Mouse (Mus musculus): ENCODE data around the gene Sf3b5. TPM values are rescaled to one million over a fixed set of nuclear protein-coding genes. Genes with fewer than 3 reads are reported as not detected.
"Not testable (repeated sequence)": the region's sequence is repeated elsewhere in the genome, so short reads cannot be mapped to it uniquely, and the experiment has no call there.

The Sf3b5 gene
- total and polyA plus RNA-seq, 2 experiments from 2014 or later: 23.2 to 30.1 TPM

- no peak for DNase-seq (ENCODE audit: low spot score)
- ATAC-seq (ENCODE audit: insufficient read depth, low read depth): no peak
Measured at GRCm38 (mm10) chr10:13019026-13019425, 13.9 kb downstream of the Sf3b5 start.

GRCm38 (mm10) chr10:13022103-13022502, 17.0 kb downstream of the Sf3b5 start:
- Histone ChIP-seq H3K36me3 (replicated peaks; ENCODE audit: control insufficient read depth, insufficient read depth, low read length) (no peaks in the 10 kb centered on the region), H3K4me2 (ENCODE audit: low read depth, low read length) (no peak overlapping the region), H3K9me3 (replicated peaks; ENCODE audit: control insufficient read depth, low read length) (no peaks in the 10 kb centered on the region), H3K27ac (ENCODE audit: low read depth) (no peak overlapping the region), H3K27me3 (ENCODE audit: control insufficient read depth, insufficient read depth, low read length) (no peaks in the 10 kb centered on the region), H3K9ac (replicated peaks; ENCODE audit: low read depth, low read length) (no peak overlapping the region), H3K4me1 (ENCODE audit: control insufficient read depth, insufficient read depth) (no peaks in the 10 kb centered on the region), H3K4me3 (ENCODE audit: low read depth, low read length) (no peak overlapping the region)
- no peak for ATAC-seq (ENCODE audit: insufficient read depth, low read depth)
- WGBS: 79% methylated on average over 4 of the region's 4 CpGs
- no peak for DNase-seq (ENCODE audit: low spot score)
- TF ChIP-seq CTCF (IDR thresholded peaks at IDR 0.05; ENCODE audit: low read depth) (no peak), EP300 (IDR thresholded peaks at IDR 0.05; ENCODE audit: low read depth) (no peak)

More at GRCm38 (mm10) chr10:13019026-13019425, 13.9 kb downstream of the Sf3b5 start:
- 70% methylated on average over 5 of the region's 5 CpGs for WGBS
- no peaks in the 10 kb centered on the region for H3K27me3 ChIP-seq (ENCODE audit: control insufficient read depth, insufficient read depth, low read length)
- no peaks in the 10 kb centered on the region for H3K9me3 ChIP-seq (replicated peaks; ENCODE audit: control insufficient read depth, low read length)
- H3K27ac ChIP-seq (ENCODE audit: low read depth): no peak overlapping the region
- H3K4me1 ChIP-seq (ENCODE audit: control insufficient read depth, insufficient read depth): no peaks in the 10 kb centered on the region
- TF ChIP-seq EP300 (IDR thresholded peaks at IDR 0.05; ENCODE audit: low read depth) (no peak), CTCF (IDR thresholded peaks at IDR 0.05; ENCODE audit: low read depth) (no peak)
- no peak overlapping the region for H3K4me3 ChIP-seq (ENCODE audit: low read depth, low read length)
- H3K9ac ChIP-seq (replicated peaks; ENCODE audit: low read depth, low read length): no peak overlapping the region
- H3K4me2 ChIP-seq (ENCODE audit: low read depth, low read length): no peak overlapping the region
- H3K36me3 ChIP-seq (replicated peaks; ENCODE audit: control insufficient read depth, insufficient read depth, low read length): no peaks in the 10 kb centered on the region

- DNase-seq (ENCODE audit: low spot score): not testable (repeated sequence)
- WGBS: 69% methylated on average over 3 of the region's 3 CpGs
Measured at GRCm38 (mm10) chr10:13023985-13024384, 18.8 kb downstream of the Sf3b5 start.

GRCm38 (mm10) chr10:13027702-13028101, 22.6 kb downstream of the Sf3b5 start:
- no peak overlapping the region for H3K4me3 ChIP-seq (ENCODE audit: low read depth, low read length)

More at GRCm38 (mm10) chr10:13023985-13024384, 18.8 kb downstream of the Sf3b5 start:
- not testable (repeated sequence) for H3K27me3 ChIP-seq (ENCODE audit: control insufficient read depth, insufficient read depth, low read length); ATAC-seq (ENCODE audit: insufficient read depth, low read depth); H3K4me1 ChIP-seq (ENCODE audit: control insufficient read depth, insufficient read depth); H3K27ac ChIP-seq (ENCODE audit: low read depth); H3K4me3 ChIP-seq (ENCODE audit: low read depth, low read length); H3K9me3 ChIP-seq (replicated peaks; ENCODE audit: control insufficient read depth, low read length); H3K9ac ChIP-seq (replicated peaks; ENCODE audit: low read depth, low read length); H3K36me3 ChIP-seq (replicated peaks; ENCODE audit: control insufficient read depth, insufficient read depth, low read length); H3K4me2 ChIP-seq (ENCODE audit: low read depth, low read length)

GRCm38 (mm10) chr10:13028215-13028614, 23.1 kb downstream of the Sf3b5 start:
- H3K27ac ChIP-seq (ENCODE audit: low read depth): no peak overlapping the region
- no peaks in the 10 kb centered on the region for H3K36me3 ChIP-seq (replicated peaks; ENCODE audit: control insufficient read depth, insufficient read depth, low read length)
- ATAC-seq (ENCODE audit: insufficient read depth, low read depth) (no peak), DNase-seq (ENCODE audit: low spot score) (no peak)
- WGBS: 82% methylated on average over 1 of the region's 1 CpGs
- no peak overlapping the region for H3K4me2 ChIP-seq (ENCODE audit: low read depth, low read length)
- H3K9ac ChIP-seq (replicated peaks; ENCODE audit: low read depth, low read length): no peak overlapping the region
- no peak overlapping the region for H3K4me3 ChIP-seq (ENCODE audit: low read depth, low read length)
- H3K9me3 ChIP-seq (replicated peaks; ENCODE audit: control insufficient read depth, low read length): no peaks in the 10 kb centered on the region
- TF ChIP-seq EP300 (IDR thresholded peaks at IDR 0.05; ENCODE audit: low read depth) (no peak), CTCF (IDR thresholded peaks at IDR 0.05; ENCODE audit: low read depth) (no peak)
- H3K27me3 ChIP-seq (ENCODE audit: control insufficient read depth, insufficient read depth, low read length): no peaks in the 10 kb centered on the region
- H3K4me1 ChIP-seq (ENCODE audit: control insufficient read depth, insufficient read depth): no peaks in the 10 kb centered on the region

More at GRCm38 (mm10) chr10:13027702-13028101, 22.6 kb downstream of the Sf3b5 start:
- H3K4me2 ChIP-seq (ENCODE audit: low read depth, low read length): no peak overlapping the region
- DNase-seq (ENCODE audit: low spot score) (no peak), ATAC-seq (ENCODE audit: insufficient read depth, low read depth) (no peak)
- no peak for TF ChIP-seq CTCF (IDR thresholded peaks at IDR 0.05; ENCODE audit: low read depth)
- TF ChIP-seq EP300 (IDR thresholded peaks at IDR 0.05; ENCODE audit: low read depth): no peak
- no peaks in the 10 kb centered on the region for H3K36me3 ChIP-seq (replicated peaks; ENCODE audit: control insufficient read depth, insufficient read depth, low read length)
- H3K9ac ChIP-seq (replicated peaks; ENCODE audit: low read depth, low read length): no peak overlapping the region
- H3K27ac ChIP-seq (ENCODE audit: low read depth): no peak overlapping the region
- WGBS: 77% methylated on average over 5 of the region's 5 CpGs
- no peaks in the 10 kb centered on the region for H3K9me3 ChIP-seq (replicated peaks; ENCODE audit: control insufficient read depth, low read length)
- H3K4me1 ChIP-seq (ENCODE audit: control insufficient read depth, insufficient read depth): no peaks in the 10 kb centered on the region
- no peaks in the 10 kb centered on the region for H3K27me3 ChIP-seq (ENCODE audit: control insufficient read depth, insufficient read depth, low read length)

GRCm38 (mm10) chr10:13029416-13029815, 24.3 kb downstream of the Sf3b5 start:
- Histone ChIP-seq H3K4me1 (ENCODE audit: control insufficient read depth, insufficient read depth) (no peaks in the 10 kb centered on the region), H3K9ac (replicated peaks; ENCODE audit: low read depth, low read length) (no peak overlapping the region), H3K9me3 (replicated peaks; ENCODE audit: control insufficient read depth, low read length) (no peaks in the 10 kb centered on the region), H3K36me3 (replicated peaks; ENCODE audit: control insufficient read depth, insufficient read depth, low read length) (no peaks in the 10 kb centered on the region), H3K27ac (ENCODE audit: low read depth) (no peak overlapping the region), H3K27me3 (ENCODE audit: control insufficient read depth, insufficient read depth, low read length) (no peaks in the 10 kb centered on the region), H3K4me2 (ENCODE audit: low read depth, low read length) (no peak overlapping the region), H3K4me3 (ENCODE audit: low read depth, low read length) (no peak overlapping the region)
- TF ChIP-seq EP300 (IDR thresholded peaks at IDR 0.05; ENCODE audit: low read depth): no peak
- no peak for TF ChIP-seq CTCF (IDR thresholded peaks at IDR 0.05; ENCODE audit: low read depth)
- DNase-seq (ENCODE audit: low spot score) (no peak), ATAC-seq (ENCODE audit: insufficient read depth, low read depth) (no peak)
- WGBS: 86% methylated on average over 5 of the region's 5 CpGs
